Mouse (Mus musculus) liver, embryonic 14.5 days (tissue): ENCODE results near the gene Spats2. TPM values are rescaled to one million over a fixed set of nuclear protein-coding genes. Genes with fewer than 3 reads are reported as not detected.
"Not testable (repeated sequence)": the region's sequence is repeated elsewhere in the genome, so short reads cannot be mapped to it uniquely, and the experiment has no call there.

Source experiments
- ATAC-seq: fragments of 200-750 bp; cut with Nextera tagmentation; 2 replicates; pipeline ENCODE4 v1.8.0; 2017; ENCODE audit warnings: moderate number of reproducible peaks, mild to moderate bottlenecking, moderate library complexity; ENCODE audit not compliant: insufficient read depth
- DNase-seq, 3 experiments: peaks; one replicate each; pipeline ENCODE4 v3.0.0-alpha.2; 2012 to 2013; ENCODE audit warnings: low read depth in 3 of 3, low spot score in 3 of 3
- H3K27ac ChIP-seq: fragments of 300-500 bp; sonication (generic); 2 replicates; pipeline ENCODE4 v1.5.1; 2014; ENCODE audit warnings: moderate library complexity, mild to moderate bottlenecking, control low read depth, inconsistent platforms
- H3K27me3 ChIP-seq: fragments of 300-500 bp; sonication (generic); 2 replicates; pipeline ENCODE4 v1.6.1; 2014; ENCODE audit warnings: mild to moderate bottlenecking, low read length, moderate library complexity; ENCODE audit not compliant: control insufficient read depth, insufficient read depth
- H3K36me3 ChIP-seq: fragments of 300-500 bp; sonication (generic); replicated peaks from 2 replicates; pipeline ENCODE4 v1.6.1; 2014; ENCODE audit warnings: low read depth; ENCODE audit not compliant: control insufficient read depth, insufficient read depth
- H3K4me1 ChIP-seq, 2 experiments: fragments of 200-500 bp in 1 of 2; fragments of 300-500 bp in 1 of 2; sonication (generic) in 1 of 2; replicated peaks; 2 replicates each; pipeline ENCODE4 v1.6.1; 2012 to 2014; ENCODE audit warnings: antibody characterized with exemption in 1 of 2, inconsistent platforms in 1 of 2, low read length in 1 of 2; ENCODE audit not compliant: control insufficient read depth in 2 of 2, insufficient read depth in 2 of 2
- H3K4me2 ChIP-seq: fragments of 300-500 bp; sonication (generic); 2 replicates; pipeline ENCODE4 v1.6.1; 2014; ENCODE audit warnings: low read depth, mild to moderate bottlenecking, control low read depth, moderate library complexity
- H3K4me3 ChIP-seq, 2 experiments: fragments of 200-500 bp in 1 of 2; fragments of 300-500 bp in 1 of 2; sonication (generic) in 1 of 2; 2 replicates each; pipeline ENCODE4 v1.5.1; 2012 to 2014; ENCODE audit warnings: low read depth in 2 of 2, low read length in 2 of 2, mild to moderate bottlenecking in 2 of 2, control low read depth in 1 of 2, inconsistent platforms in 1 of 2, moderate library complexity in 1 of 2; ENCODE audit not compliant: insufficient read depth in 1 of 2
- H3K9ac ChIP-seq: fragments of 300-500 bp; sonication (generic); replicated peaks from 2 replicates; pipeline ENCODE4 v1.6.1; 2014; ENCODE audit warnings: mild to moderate bottlenecking, control low read depth, moderate library complexity
- H3K9me3 ChIP-seq: fragments of 300-500 bp; sonication (generic); 2 replicates; pipeline ENCODE4 v1.6.1; 2016; ENCODE audit warnings: low read length, mixed read lengths; ENCODE audit not compliant: control insufficient read depth
- CTCF ChIP-seq: IDR thresholded peaks from 2 replicates; pipeline ENCODE4 v1.5.1; 2016; ENCODE audit warnings: antibody characterized with exemption, low read depth, control low read depth
- EP300 ChIP-seq: IDR thresholded peaks from 2 replicates; pipeline ENCODE4 v1.6.1; 2016; ENCODE audit warnings: antibody characterized with exemption, low read depth
- WGBS: fragments of 180-500 bp; shearing (Covaris S2); extraction: QIAGEN DNeasy Blood & Tissue Kit; methylation state at CpG from one replicate; pipeline ENCODE4 v1.1.7; 2014; ENCODE audit not compliant: insufficient replicate concordance; 5-methylcytosine and 5-hydroxymethylcytosine counted together
- polyA plus RNA-seq, 2 experiments: library from polyadenylated mRNA; depleted of rRNA in 1 of 2; stranded (reverse) in 1 of 2; unstranded in 1 of 2; fragments of >200 nt; fragmentation: Nextera tagmentation in 1 of 2; extraction: Ambion mirVana in 1 of 2; gene quantifications; 2 replicates each; pipeline versions ENCODE4 v1.2.1 to v1.2.3; 2012 to 2014

The Spats2 gene
- polyA plus RNA-seq, 2 experiments, result 6.7 to 7.7 TPM

DNA sequence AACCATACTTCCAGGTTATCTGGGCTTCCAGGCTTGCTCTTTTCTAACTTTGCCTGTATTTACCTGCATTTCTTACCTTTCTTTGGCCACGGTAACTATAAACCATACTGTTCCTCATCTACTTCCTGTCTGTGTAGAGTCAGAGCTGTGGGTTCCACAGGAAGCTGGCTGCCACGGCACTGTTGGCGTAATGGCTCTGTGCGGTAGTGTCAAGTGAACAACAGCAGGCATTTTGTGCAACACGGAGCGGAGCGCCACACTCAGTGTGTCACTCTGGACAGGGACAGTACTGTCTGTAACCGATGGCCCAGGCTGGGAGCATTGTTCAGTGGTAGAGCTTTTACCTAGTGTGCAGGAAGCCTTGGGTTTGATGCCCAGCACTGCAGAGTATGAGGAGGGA is 27.8 kb downstream of the Spats2 start:
- ATAC-seq (no peak), DNase-seq (no peak)
- no peak overlapping the region for H3K9ac ChIP-seq
- H3K4me3 ChIP-seq, result no peak overlapping the region
- H3K36me3 ChIP-seq, result no peaks in the 10 kb centered on the region
- H3K9me3 ChIP-seq, result no peaks in the 10 kb centered on the region
- H3K27me3 ChIP-seq, result no peaks in the 10 kb centered on the region
- no peaks in the 10 kb centered on the region for H3K4me1 ChIP-seq
- 85% methylated on average over 8 of the region's 8 CpGs for WGBS
- no peak for TF ChIP-seq CTCF
- no peak for TF ChIP-seq EP300
- H3K4me2 ChIP-seq, result no peak overlapping the region
- H3K27ac ChIP-seq, result no peak overlapping the region

DNA sequence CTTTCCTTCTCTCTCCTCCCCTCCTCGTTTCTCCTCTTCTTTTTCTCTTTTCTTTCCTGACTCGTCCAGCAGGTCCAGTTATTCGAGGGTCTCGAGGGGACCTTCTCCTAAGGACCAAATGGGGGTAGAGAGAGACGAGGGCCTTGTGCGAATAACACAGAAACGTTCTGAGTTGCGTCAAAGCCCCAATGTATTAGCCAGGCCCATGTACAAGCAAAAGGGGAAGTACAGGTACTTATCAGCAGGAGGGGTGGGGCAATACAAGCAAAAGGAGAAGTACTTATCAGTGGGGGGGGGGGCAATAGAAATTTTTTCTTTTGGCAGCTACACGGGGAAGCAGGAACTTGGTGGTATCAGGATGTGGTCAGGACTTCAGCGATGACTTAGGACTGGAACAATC is 28.8 kb downstream of the Spats2 start:
- ATAC-seq, H3K4me2 ChIP-seq, H3K4me1 ChIP-seq: not testable (repeated sequence)

DNA sequence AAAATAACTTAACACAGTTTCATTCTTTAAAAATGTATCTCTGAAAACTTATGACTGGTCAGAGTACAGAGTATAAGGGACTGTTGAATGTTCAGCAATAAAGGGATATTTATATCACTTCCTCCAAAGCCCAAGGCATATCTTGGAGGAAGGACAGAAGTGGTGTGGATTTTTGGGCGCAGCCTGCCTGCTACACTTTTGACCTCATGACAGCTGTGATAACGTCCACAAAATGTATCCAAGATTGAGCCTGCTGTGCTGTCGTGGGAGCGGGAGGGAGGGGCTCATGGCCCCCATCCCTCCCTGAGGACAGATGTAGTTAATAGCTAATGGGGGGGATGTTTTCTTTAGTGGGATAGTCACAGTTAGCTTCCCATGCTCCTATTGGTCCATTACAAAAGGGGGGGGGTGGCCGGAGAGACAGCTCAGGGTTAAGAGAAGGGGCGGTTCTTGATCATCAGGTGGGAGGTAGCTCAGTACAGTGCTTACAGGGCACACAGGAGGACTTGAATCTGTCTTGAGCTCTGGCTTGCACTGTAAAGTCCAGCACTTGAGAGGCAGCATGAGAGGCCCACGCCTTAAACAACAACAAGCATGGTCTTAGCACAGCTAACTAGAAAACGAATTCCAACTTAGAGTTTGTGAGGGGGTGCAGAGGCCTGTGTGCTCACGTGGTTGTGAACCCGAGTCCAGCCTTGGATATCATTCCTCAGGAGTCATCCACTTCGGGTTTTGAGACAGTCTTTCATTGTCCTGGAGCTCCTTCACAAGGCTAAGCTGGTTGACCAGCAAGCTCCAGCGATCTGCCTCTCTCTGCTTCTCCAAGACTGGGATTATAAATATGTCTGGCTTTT is 38.0 kb downstream of the Spats2 start:
- Histone ChIP-seq H3K9ac (no peak overlapping the region), H3K9me3 (no peaks in the 10 kb centered on the region), H3K27ac (no peak overlapping the region), H3K36me3 (no peaks in the 10 kb centered on the region), H3K4me3 (no peak overlapping the region), H3K27me3 (no peaks in the 10 kb centered on the region), H3K4me2 (no peak overlapping the region), H3K4me1 (no peaks in the 10 kb centered on the region)
- no peak for DNase-seq
- TF ChIP-seq EP300 (no peak), CTCF (no peak)
- 63% methylated on average over 12 of the region's 12 CpGs for WGBS
- ATAC-seq, result no peak

More for the DNA sequence above, 28.8 kb downstream of the Spats2 start:
- not testable (repeated sequence) for DNase-seq, H3K4me3 ChIP-seq, H3K9ac ChIP-seq, H3K27me3 ChIP-seq, H3K36me3 ChIP-seq, H3K9me3 ChIP-seq, H3K27ac ChIP-seq
- 64% methylated on average over 10 of the region's 10 CpGs for WGBS

DNA sequence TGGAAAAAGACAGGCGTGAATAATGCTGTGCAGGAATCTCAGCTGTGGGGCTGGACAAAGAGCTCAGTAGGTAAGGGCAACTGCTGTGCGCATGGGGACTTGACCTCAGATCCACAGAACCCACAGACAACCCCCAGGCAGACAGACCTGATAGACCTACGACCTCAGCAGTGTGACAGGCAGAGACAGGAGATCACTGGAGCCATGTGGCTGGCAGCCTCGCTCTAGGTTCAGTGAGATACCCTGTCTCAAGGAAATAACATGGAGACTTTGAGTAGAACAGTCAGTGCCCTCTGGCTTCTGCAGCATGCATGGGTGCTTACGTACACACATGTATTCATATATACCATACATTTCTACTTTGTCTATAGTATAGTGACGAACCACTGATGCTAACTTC is 46.4 kb downstream of the Spats2 start:
- Histone ChIP-seq H3K36me3 (no peaks in the 10 kb centered on the region; the same call in 1 of the 2 replicates), H3K9ac (no peak overlapping the region), H3K9me3 (no peaks in the 10 kb centered on the region), H3K4me2 (no peak overlapping the region), H3K27ac (no peak overlapping the region), H3K4me3 (no peak overlapping the region), H3K27me3 (no peaks in the 10 kb centered on the region), H3K4me1 (no peaks in the 10 kb centered on the region)
- ATAC-seq (no peak), DNase-seq (no peak)
- WGBS, result 75% methylated on average over 6 of the region's 6 CpGs
- TF ChIP-seq EP300, result no peak
- no peak for TF ChIP-seq CTCF

DNA sequence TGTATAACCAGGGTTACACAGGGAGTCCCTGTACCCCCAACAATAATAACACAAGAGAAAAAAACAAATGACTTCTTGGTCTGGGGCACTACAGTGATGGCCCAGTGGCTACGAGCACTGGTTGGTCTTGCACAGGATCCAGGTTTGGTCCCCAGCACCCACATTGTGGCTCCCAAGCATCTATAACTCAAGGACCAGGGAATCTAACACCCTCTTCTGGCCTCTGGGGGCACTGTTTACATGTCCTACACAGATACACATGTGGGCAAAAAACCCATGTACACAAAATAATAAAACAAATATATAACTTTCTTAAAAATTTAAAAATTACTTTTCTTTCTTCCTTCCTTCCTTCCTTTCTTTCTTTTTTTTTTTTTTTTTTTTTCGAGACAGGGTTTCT is 53.9 kb downstream of the Spats2 start:
- H3K36me3 ChIP-seq, result no peaks in the 10 kb centered on the region; the same call in 1 of the 2 replicates
- H3K9ac ChIP-seq, result no peak overlapping the region
- WGBS, result 66% methylated on average over 1 of the region's 2 CpGs
- TF ChIP-seq EP300 (no peak), CTCF (0 out of 2 replicates have a peak, but pooled peaks have one; percentile 11)
- no peak overlapping the region for H3K4me3 ChIP-seq
- H3K27me3 ChIP-seq, result no peaks in the 10 kb centered on the region
- H3K9me3 ChIP-seq, result no peaks in the 10 kb centered on the region
- no peak for DNase-seq
- no peak for ATAC-seq
- peaks cover 3 to 7% of the 10 kb centered on the region in 2 experiments for H3K4me1 ChIP-seq
- H3K27ac ChIP-seq, result no peak overlapping the region
- H3K4me2 ChIP-seq, result no peak overlapping the region
